Mouse (Mus musculus): ENCODE results near the gene Arhgef25.

GRCm38 (mm10) chr10:127199474-127199873 lies 9.6 kb upstream of the Arhgef25 start:
- TF ChIP-seq CTCF (IDR thresholded peaks at IDR 0.05; ENCODE audit: extremely low read depth, insufficient read length, insufficient replicate concordance, low read depth, low read length), result no peak
- no peak for TF ChIP-seq POLR2A (IDR thresholded peaks at IDR 0.05; ENCODE audit: low read depth, low read length)

Data from small intestine, adult 2 months (tissue).